ENCODE assay signal across 10 mouse cellular contexts in genomic region chr7:142516221-142516978, GRCm38 (mm10). TPM values are rescaled to one million over a fixed set of nuclear protein-coding genes. Genes with fewer than 3 reads are reported as not detected.
DNase-seq lines count a peak whose midpoint lies in the region; ATAC-seq and TF ChIP-seq lines count a peak whose summit lies in the region.
"Had no signal": no experiment of that assay in that cellular context is flagged by ENCODE, and none has a peak within 500 bp of the region (broad histone marks: within the 10 kb centered on the region; RNA-seq: fewer than 3 reads in every experiment).

No protein-coding gene starts in this region.

- ATAC-seq in heart, embryonic 15.5 days (replicated peaks; ENCODE audit: insufficient number of reproducible peaks, insufficient read depth, low FRiP score, low read depth), result peak; percentile 61
- ATAC-seq in embryonic facial prominence, embryonic 13.5 days (ENCODE audit: insufficient number of reproducible peaks, insufficient read depth, low FRiP score, low TSS enrichment, low read depth), result peak; percentile 79
- ATAC-seq in hindbrain, embryonic 15.5 days (ENCODE audit: low FRiP score, low read depth), result peak; percentile 42; the same call in 1 of the 2 replicates
- no peak for ATAC-seq in midbrain, embryonic 14.5 days (ENCODE audit: low FRiP score, low TSS enrichment)

- H3K27ac ChIP-seq in heart, embryonic 15.5 days, result peak overlapping the region; percentile 76
- peak overlapping the region; percentile 98 for H3K27ac ChIP-seq in embryonic facial prominence, embryonic 13.5 days
- H3K27ac ChIP-seq in hindbrain, embryonic 15.5 days (replicated peaks), result peak overlapping the region; percentile 51
- peak overlapping the region; percentile 14 for H3K27ac ChIP-seq in midbrain, embryonic 14.5 days (replicated peaks; ENCODE audit: low read depth, low read length)
- no peak overlapping the region for H3K27ac ChIP-seq in left cerebral cortex, adult 2 months

- intact Hi-C loops in left cerebral cortex, adult 2 months (cut with DNase I), result no loop called here

- peaks cover 26% of the 10 kb centered on the region for H3K4me1 ChIP-seq in heart, embryonic 15.5 days (replicated peaks)
- peaks cover 36% of the 10 kb centered on the region for H3K4me1 ChIP-seq in embryonic facial prominence, embryonic 13.5 days
- H3K4me1 ChIP-seq in hindbrain, embryonic 15.5 days (replicated peaks), result peaks cover 16% of the 10 kb centered on the region
- H3K4me1 ChIP-seq in midbrain, embryonic 14.5 days (ENCODE audit: control insufficient read depth, insufficient read depth, low read length), result peaks cover 9% of the 10 kb centered on the region

- H3K36me3 ChIP-seq in heart, embryonic 15.5 days, result no peaks in the 10 kb centered on the region
- H3K36me3 ChIP-seq in embryonic facial prominence, embryonic 13.5 days, result no peaks in the 10 kb centered on the region
- H3K36me3 ChIP-seq in hindbrain, embryonic 15.5 days, result no peaks in the 10 kb centered on the region
- no peaks in the 10 kb centered on the region for H3K36me3 ChIP-seq in midbrain, embryonic 14.5 days (ENCODE audit: control insufficient read depth, insufficient read depth, low read length)

- no peak for TF ChIP-seq CTCF in left cerebral cortex, adult 2 months (IDR thresholded peaks at IDR 0.05)

- no peak overlapping the region for H3K4me3 ChIP-seq in heart, embryonic 15.5 days
- H3K4me3 ChIP-seq in embryonic facial prominence, embryonic 13.5 days, result no peak overlapping the region
- H3K4me3 ChIP-seq in hindbrain, embryonic 15.5 days, result no peak overlapping the region
- no peak overlapping the region for H3K4me3 ChIP-seq in midbrain, embryonic 14.5 days (replicated peaks; ENCODE audit: low read depth, low read length)
- H3K4me3 ChIP-seq in left cerebral cortex, adult 2 months, result no peak overlapping the region

- H3K27me3 ChIP-seq in heart, embryonic 15.5 days, result no peaks in the 10 kb centered on the region
- H3K27me3 ChIP-seq in embryonic facial prominence, embryonic 13.5 days, result no peaks in the 10 kb centered on the region
- no peaks in the 10 kb centered on the region for H3K27me3 ChIP-seq in hindbrain, embryonic 15.5 days
- H3K27me3 ChIP-seq in midbrain, embryonic 14.5 days (ENCODE audit: control insufficient read depth, insufficient read depth, low read length), result no peaks in the 10 kb centered on the region; the same call in 1 of the 2 replicates

- H3K9me3 ChIP-seq in heart, embryonic 15.5 days (replicated peaks), result no peaks in the 10 kb centered on the region
- no peaks in the 10 kb centered on the region for H3K9me3 ChIP-seq in embryonic facial prominence, embryonic 13.5 days
- no peaks in the 10 kb centered on the region for H3K9me3 ChIP-seq in hindbrain, embryonic 15.5 days
- H3K9me3 ChIP-seq in midbrain, embryonic 14.5 days (ENCODE audit: control insufficient read depth, low read length), result no peaks in the 10 kb centered on the region

- no peak for DNase-seq in heart, adult 18-20 months
- DNase-seq in midbrain, embryonic 14.5 days, result peak; percentile 53
- no peak for DNase-seq in testis, postnatal 10 days (ENCODE audit: low spot score)
- DNase-seq in left cerebral cortex, adult 2 months (ENCODE audit: extremely low spot score in 1 of 2, low spot score in 2 of 2), result no peak
- DNase-seq in adrenal gland, postnatal 36 days, result no peak
- DNase-seq: adrenal gland, postnatal 25 days had no signal

- WGBS in heart, embryonic 15.5 days, result 40% methylated on average over 21 of the region's 21 CpGs
- 27% methylated on average over 21 of the region's 21 CpGs for WGBS in embryonic facial prominence, embryonic 13.5 days
- 45% methylated on average over 21 of the region's 21 CpGs for WGBS in hindbrain, embryonic 15.5 days
- 47% methylated on average over 21 of the region's 21 CpGs for WGBS in midbrain, embryonic 14.5 days

- 0 out of 2 replicates have a peak overlapping the region, but pooled peaks have one; percentile 5 for H3K9ac ChIP-seq in heart, embryonic 15.5 days
- peak overlapping the region; percentile 64 for H3K9ac ChIP-seq in embryonic facial prominence, embryonic 13.5 days
- peak overlapping the region; percentile 34 for H3K9ac ChIP-seq in hindbrain, embryonic 15.5 days
- H3K9ac ChIP-seq in midbrain, embryonic 14.5 days (replicated peaks; ENCODE audit: low read length), result peak overlapping the region; percentile 16; the same call in 1 of the 2 replicates

- peak overlapping the region; percentile 28 for H3K4me2 ChIP-seq in heart, embryonic 15.5 days
- peak overlapping the region; percentile 40 for H3K4me2 ChIP-seq in embryonic facial prominence, embryonic 13.5 days
- H3K4me2 ChIP-seq in hindbrain, embryonic 15.5 days, result peak overlapping the region; percentile 40
- H3K4me2 ChIP-seq in midbrain, embryonic 14.5 days (ENCODE audit: low read length), result peak overlapping the region; percentile 23; the same call in 1 of the 2 replicates

RNA-seq across cellular contexts. Expression of gene Mrpl23, which starts 16.1 kb away (rescaled TPM):
- 17.0 and 18.7 TPM in 2 replicates for polyA plus RNA-seq in heart, embryonic 15.5 days (2015; fragmentation: Nextera tagmentation; extraction: Ambion mirVana)
- 10 to 100 TPM; 12.2 to 29.0 TPM for total RNA-seq in heart, adult 18-20 months (2021)
- polyA plus RNA-seq in embryonic facial prominence, embryonic 13.5 days (2015; fragmentation: Nextera tagmentation; extraction: Ambion mirVana), result 36.0 and 36.7 TPM in 2 replicates
- 21.1 and 21.6 TPM in 2 replicates for polyA plus RNA-seq in hindbrain, embryonic 15.5 days (2015; fragmentation: Nextera tagmentation; extraction: Ambion mirVana)
- 11.9 and 23.9 TPM in 2 replicates for polyA plus RNA-seq in midbrain, embryonic 14.5 days (2014; fragmentation: Nextera tagmentation; extraction: Ambion mirVana)
- total RNA-seq in left cerebral cortex, adult 2 months (2021), result 1 to 10 TPM; 4.7 to 6.7 TPM
- total RNA-seq in adrenal gland, postnatal 36 days (2021), result 1 to 10 TPM; 6.2 to 8.1 TPM

RNA-seq across cellular contexts. Expression of gene Tnnt3, which starts 17.8 kb away (rescaled TPM):
- 4.6 and 4.8 TPM in 2 replicates for polyA plus RNA-seq in heart, embryonic 15.5 days (2015; fragmentation: Nextera tagmentation; extraction: Ambion mirVana)
- under 1 TPM in 1 of 2 experiments, not detected in 1; 0.67 TPM for total RNA-seq in heart, adult 18-20 months (2021)
- polyA plus RNA-seq in embryonic facial prominence, embryonic 13.5 days (2015; fragmentation: Nextera tagmentation; extraction: Ambion mirVana), result 3.8 and 5.8 TPM in 2 replicates
- 3.3 and 3.6 TPM in 2 replicates for polyA plus RNA-seq in hindbrain, embryonic 15.5 days (2015; fragmentation: Nextera tagmentation; extraction: Ambion mirVana)
- 1.1 TPM in 1 of 2 replicates, not detected in the other for polyA plus RNA-seq in midbrain, embryonic 14.5 days (2014; fragmentation: Nextera tagmentation; extraction: Ambion mirVana)
- not detected for total RNA-seq in left cerebral cortex, adult 2 months (2021)
- total RNA-seq in adrenal gland, postnatal 36 days (2021), result 1 to 10 TPM in 1 of 2 experiments, under 1 TPM in 1; 0.40 to 1.2 TPM
- total RNA-seq: adrenal gland, postnatal 25 days; left cerebral cortex, postnatal 14 days had no signal

RNA-seq across cellular contexts. Expression of gene Lsp1, which starts 55.8 kb away (rescaled TPM):
- 49.6 and 83.5 TPM in 2 replicates for polyA plus RNA-seq in heart, embryonic 15.5 days (2015; fragmentation: Nextera tagmentation; extraction: Ambion mirVana)
- total RNA-seq in heart, adult 18-20 months (2021), result 10 to 100 TPM; 24.7 to 33.1 TPM
- 28.5 and 29.2 TPM in 2 replicates for polyA plus RNA-seq in embryonic facial prominence, embryonic 13.5 days (2015; fragmentation: Nextera tagmentation; extraction: Ambion mirVana)
- 4.5 and 7.6 TPM in 2 replicates for polyA plus RNA-seq in hindbrain, embryonic 15.5 days (2015; fragmentation: Nextera tagmentation; extraction: Ambion mirVana)
- 2.7 and 8.0 TPM in 2 replicates for polyA plus RNA-seq in midbrain, embryonic 14.5 days (2014; fragmentation: Nextera tagmentation; extraction: Ambion mirVana)
- total RNA-seq in left cerebral cortex, adult 2 months (2021), result 1 to 10 TPM; 3.4 to 7.1 TPM
- total RNA-seq in adrenal gland, postnatal 36 days (2021), result 10 to 100 TPM; 16.8 to 23.1 TPM

Comparison
In these comparisons a context has a peak if more than half of its experiments do, and no peak if none do; other contexts are left out.
1. H3K9ac ChIP-seq: peak in every context shown above with its lines; median percentile 64 in embryonic facial prominence, embryonic 13.5 days; 34 in hindbrain, embryonic 15.5 days; 16 in midbrain, embryonic 14.5 days; 5 in heart, embryonic 15.5 days.